Mouse (Mus musculus) right cerebral cortex, postnatal 25 days (tissue): ENCODE measurements at regions not wholly inside any gene's neighbourhood (a gene's known extent, or its start where the extent isn't known, plus 50 kb on each side); places are given as distances from the start of the nearest gene placed in this dataset.

ENCODE experiments used
- DNase-seq: peaks from one replicate; pipeline ENCODE4 v3.0.0; 2022

GRCm38 (mm10) chr4:46257061-46257795, 61.1 kb upstream of the Xpa start:
- DNase-seq = no peak

- peak; percentile 15 for DNase-seq
These were observed 62.7 kb upstream of the Xpa start for GRCm38 (mm10) chr4:46258774-46259173.

GRCm38 (mm10) chr4:46268564-46269247, 72.6 kb upstream of the Xpa start:
- no peak for DNase-seq

- no peak for DNase-seq
These were observed 72.3 kb upstream of the Foxe1 start for GRCm38 (mm10) chr4:46271066-46271465.

- no peak for DNase-seq
These were observed 67.6 kb upstream of the Foxe1 start for GRCm38 (mm10) chr4:46275773-46276172.

GRCm38 (mm10) chr4:46276851-46277581, 66.4 kb upstream of the Foxe1 start:
- no peak for DNase-seq

- no peak for DNase-seq
These were observed 56.5 kb upstream of the Foxe1 start for GRCm38 (mm10) chr4:46286955-46287354.

- DNase-seq = no peak
These were observed 51.7 kb upstream of the Foxe1 start for GRCm38 (mm10) chr4:46291620-46292254.
